Mouse (Mus musculus) heart, adult 18-20 months (tissue): ENCODE data around the gene Ing1. TPM values are rescaled to one million over a fixed set of nuclear protein-coding genes. Genes with fewer than 3 reads are reported as not detected.

Experiments used
- DNase-seq, 2 experiments: peaks; one replicate each; pipeline ENCODE4 v3.0.0; 2021 to 2022; ENCODE audit warnings: mixed read lengths in 1 of 2
- total RNA-seq, 2 experiments: library from RNA; stranded (reverse); gene quantifications; 2 replicates each; pipeline ENCODE4 v1.2.3; 2021

The Ing1 gene
- total RNA-seq, 2 experiments from 2014 or later = 16.2 to 18.3 TPM

DNA sequence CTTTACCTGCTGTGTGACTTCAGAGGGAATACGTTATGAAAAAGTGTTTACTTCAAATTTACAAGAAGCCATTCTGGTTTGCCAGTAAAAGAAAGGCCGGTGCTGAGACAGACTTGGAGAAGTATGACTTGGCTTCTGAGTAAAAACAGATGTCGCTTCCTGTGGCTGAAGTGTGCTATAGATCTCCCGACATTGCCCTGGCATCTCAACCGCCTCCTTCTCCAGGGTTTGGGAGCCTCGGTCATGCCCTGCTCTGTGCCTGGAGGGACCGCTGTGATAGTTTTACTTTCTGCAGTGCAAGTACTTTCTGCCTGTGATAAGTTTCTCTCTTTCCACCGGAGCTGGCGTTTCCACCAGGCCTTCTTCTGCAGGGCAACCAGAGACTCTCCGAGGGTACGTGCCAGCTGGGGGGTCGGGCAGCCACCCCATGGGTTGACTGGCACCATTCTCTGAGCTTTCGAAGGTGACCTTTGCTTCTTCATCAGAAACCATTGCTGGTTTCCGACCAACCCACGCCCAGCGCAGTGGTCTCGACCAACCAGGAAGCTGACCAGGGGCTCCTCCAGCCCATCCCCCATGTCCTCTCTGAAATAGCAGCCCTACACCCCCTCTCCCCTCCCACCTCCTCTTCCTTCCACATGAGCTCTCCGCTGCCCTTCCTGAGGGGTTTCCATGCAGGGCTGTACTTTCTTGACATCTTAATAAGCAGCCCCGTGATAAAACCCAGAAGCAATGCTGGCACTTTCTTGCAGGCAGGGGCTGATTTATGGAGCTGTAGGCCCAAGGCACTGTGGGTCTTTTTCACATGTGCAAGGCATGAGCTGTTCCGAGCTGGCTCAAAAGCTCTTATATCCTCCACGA, 30.4 kb downstream of the Ing1 start:
- DNase-seq = no peak

DNA sequence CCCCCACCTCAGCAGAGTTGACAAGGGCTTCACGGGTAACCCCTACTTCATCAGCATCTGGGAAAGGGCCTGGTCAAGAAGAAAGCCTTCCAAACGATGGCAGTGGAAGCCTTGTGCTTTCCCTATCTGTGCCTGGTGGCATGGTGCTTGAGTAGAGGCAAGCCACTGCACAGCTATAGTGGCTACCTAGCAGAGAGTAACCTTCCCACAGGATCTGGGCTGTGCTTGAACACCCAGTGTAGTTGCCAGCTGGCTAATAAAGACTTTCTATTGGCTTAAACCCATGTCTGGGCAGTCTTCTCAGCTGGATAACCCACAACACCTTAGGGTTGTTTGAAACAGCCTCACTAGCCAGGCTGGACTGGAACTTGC, 31.0 kb downstream of the Ing1 start:
- DNase-seq = no peak

DNA sequence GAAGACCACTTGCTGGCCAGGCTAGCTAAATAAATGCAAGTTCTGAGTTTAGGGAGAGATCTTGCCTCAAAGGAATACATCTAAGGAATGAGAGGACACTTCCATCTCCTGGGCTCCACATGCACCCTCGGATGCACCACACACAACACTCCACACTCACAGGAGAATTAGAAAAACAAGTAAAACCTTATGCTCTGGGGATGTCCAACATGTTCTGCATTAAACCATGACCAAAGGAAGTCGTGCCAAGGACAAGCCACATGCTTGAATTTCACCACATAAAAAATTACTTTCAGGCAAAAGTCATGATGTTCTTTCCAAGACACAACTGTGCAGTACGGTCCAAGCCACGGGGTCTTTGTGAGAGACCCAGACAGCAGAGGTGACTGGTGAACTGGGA, 36.5 kb downstream of the Ing1 start:
- no peak for DNase-seq

DNA sequence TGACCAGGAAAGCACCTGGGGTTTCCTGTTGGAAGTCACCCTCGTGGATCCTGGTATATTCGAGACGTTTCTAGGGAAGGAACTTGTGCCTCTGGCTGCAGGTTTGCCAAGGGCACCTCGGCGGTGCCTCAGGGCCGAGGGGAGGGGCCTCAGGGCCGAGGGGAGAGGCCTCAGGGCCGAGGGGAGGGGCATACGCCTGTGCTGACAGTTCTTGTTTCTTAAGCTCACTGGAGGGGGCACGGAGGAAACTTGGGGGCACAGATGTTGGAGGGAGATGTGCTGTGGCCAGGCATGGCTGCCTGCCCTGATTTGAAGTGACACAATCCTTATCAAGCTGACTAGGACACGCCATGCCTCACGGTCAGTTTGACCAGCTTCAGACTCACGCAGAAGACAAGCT, 36.9 kb downstream of the Ing1 start:
- DNase-seq = no peak

DNA sequence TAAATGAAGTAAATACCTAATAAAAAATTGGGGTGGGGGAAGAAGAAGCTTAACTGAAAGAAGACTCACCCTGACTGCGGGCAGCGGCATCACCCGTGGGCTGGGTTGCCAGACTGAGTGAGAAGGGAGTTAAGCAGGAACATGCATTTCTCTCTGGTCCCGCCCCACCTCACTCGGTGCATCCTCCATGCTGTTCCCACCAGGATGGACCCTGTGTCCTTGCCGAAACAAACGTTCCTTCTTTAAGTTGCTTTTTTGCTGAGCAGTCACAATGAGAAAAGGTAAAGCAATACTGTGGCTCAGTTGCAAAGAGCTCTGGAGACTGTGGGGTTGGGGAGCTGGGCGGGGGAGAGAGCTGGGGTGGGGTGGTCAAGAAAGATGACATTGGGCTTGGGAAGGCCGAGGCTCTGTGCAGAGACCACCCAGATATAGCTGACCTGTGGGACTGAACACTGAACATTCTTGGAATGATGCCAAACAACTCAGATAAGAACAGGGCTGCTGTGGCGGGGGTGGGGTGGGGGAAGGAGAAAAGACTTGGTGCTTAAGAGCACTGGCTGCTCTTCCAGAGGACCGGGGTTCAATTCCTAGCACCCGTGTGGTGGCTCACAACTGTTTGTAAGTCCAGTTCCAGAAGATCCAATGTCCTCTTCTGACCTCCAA, 38.0 kb downstream of the Ing1 start:
- no peak for DNase-seq

DNA sequence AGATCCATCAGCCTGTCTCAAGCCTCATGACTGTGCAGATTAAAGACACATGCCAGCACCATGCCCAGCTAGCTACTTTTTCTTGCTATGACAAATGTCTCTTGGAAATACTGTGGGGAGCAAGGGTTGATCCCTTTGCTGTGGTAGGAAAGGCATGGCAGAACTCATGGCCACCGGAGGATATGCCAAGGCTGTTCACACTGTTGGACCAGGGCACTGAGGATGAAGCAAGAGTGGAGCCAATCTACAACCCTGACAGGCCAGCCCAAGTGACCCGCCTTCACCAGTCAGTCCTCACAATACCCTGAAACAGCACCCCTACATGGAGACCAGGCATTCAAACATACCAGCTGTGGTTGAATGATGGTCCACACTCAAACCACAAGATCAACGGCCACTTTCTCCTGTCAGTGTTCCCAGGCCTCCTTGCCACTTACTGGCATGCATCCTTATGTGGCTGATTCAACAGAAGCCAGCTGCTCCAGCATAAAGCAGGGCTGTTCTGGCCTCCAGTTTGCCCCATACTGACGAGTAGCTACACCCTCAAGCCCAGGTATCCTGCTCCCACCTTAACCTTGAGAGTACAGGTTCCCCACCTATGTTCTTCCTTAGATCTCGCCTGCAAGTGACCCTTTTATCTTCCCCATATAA, 45.1 kb downstream of the Ing1 start:
- no peak for DNase-seq

DNA sequence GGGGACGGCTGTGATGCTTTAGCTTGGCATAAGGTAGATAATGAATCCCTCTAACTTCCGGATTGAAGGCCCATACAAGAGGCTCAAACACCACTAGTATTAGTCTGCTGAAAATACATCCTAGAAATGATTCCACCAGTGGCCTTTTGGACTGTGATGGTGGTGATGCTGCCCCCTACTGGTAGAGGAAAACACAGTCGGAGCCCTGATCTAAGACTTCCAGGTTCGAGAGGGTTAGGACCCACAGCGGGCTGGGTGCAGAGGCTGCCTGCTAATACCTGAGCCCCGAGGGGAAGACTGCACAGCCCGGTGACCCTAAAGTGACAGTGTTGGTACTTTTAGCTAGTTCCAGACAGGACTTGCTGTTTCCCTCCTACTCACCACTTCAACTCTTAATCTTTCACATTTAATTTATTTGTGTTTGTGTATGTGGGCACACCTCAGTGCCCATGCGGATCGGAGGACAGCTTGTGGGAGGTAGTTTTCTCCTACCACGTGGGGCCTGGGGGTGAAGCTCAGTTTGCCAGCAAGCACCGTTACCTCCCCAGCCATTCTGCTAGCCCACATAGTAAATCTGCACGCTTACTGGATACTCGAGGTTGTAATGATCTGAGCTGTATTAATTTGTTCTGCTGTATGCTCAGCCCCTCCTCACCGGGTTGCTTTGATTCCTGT, 46.8 kb downstream of the Ing1 start:
- peak; percentile 50 to 82 for DNase-seq

DNA sequence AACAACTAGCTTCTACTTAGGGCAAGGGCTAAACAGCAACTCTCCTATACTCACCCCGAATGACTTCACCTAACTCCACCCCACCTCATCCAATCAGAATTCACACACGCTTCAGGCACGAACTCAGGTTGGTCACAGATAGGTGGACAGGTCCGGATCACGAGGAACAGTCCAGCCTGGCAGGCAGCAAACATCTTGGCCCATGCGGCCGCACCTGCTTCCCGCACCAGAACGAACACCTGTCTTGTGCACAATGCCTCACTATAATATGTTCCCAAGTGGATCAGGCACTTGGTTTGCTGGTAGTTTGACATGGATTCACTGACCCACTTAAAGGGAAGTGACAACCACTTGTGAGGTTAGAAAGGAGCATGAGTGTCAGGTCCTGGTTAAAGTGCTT, 53.5 kb downstream of the Ing1 start:
- DNase-seq = no peak

Other genes starting within 250 kb of the Ing1 start
- 100 to 1,000 TPM; 127 to 140 TPM for gene Col4a2, start 242.8 kb upstream of the Ing1 start, total RNA-seq
- gene Col4a1, start 242.7 kb upstream of the Ing1 start, total RNA-seq = 100 to 1,000 TPM; 217 to 274 TPM
- gene Rab20, start 76.9 kb upstream of the Ing1 start, total RNA-seq = 10 to 100 TPM; 17.4 to 20.5 TPM
- 10 to 100 TPM; 30.1 to 34.4 TPM for gene Naxd, start 58.1 kb upstream of the Ing1 start, total RNA-seq
- 10 to 100 TPM; 51.6 to 52.2 TPM for gene Cars2, start 4.8 kb upstream of the Ing1 start, total RNA-seq
- gene Ankrd10, start 80.2 kb downstream of the Ing1 start, total RNA-seq = 10 to 100 TPM; 19.6 to 19.8 TPM
- not detected for gene 1700016D06Rik, start 145.5 kb downstream of the Ing1 start, total RNA-seq
- gene Arhgef7, start 172.2 kb downstream of the Ing1 start, total RNA-seq = 100 to 1,000 TPM in 1 of 2 experiments, 10 to 100 TPM in 1; 96.3 to 113 TPM